ENCODE assay signal across 12 mouse cellular contexts in genomic region chr9:66516296-66516940, GRCm38 (mm10). TPM values are rescaled to one million over a fixed set of nuclear protein-coding genes. Genes with fewer than 3 reads are reported as not detected.
DNase-seq lines count a peak whose midpoint lies in the region; ATAC-seq and TF ChIP-seq lines count a peak whose summit lies in the region.
"Had no signal": no experiment of that assay in that cellular context is flagged by ENCODE, and none has a peak within 500 bp of the region (broad histone marks: within the 10 kb centered on the region; RNA-seq: fewer than 3 reads in every experiment).

No protein-coding gene starts in this region.

- no peak overlapping the region for H3K4me2 ChIP-seq in heart, embryonic 12.5 days
- H3K4me2 ChIP-seq in intestine, postnatal 0 days (replicated peaks; ENCODE audit: low read depth), result no peak overlapping the region
- H3K4me2 ChIP-seq: forebrain, embryonic 15.5 days; liver, embryonic 11.5 days had no signal

- no peak overlapping the region for H3K9ac ChIP-seq in heart, embryonic 12.5 days
- H3K9ac ChIP-seq in intestine, postnatal 0 days (ENCODE audit: low read depth, low read length), result no peak overlapping the region
- H3K9ac ChIP-seq: forebrain, embryonic 15.5 days had no signal

- in situ Hi-C loops in Patski (cut with MboI; ENCODE audit: low pct_unique_long_range_greater_than_20kb), result loop anchor here (5.0 kb wide), 1 partner anchor 101 kb away; no protein-coding TSS in a partner anchor

- peaks cover 27% of the 10 kb centered on the region for H3K4me1 ChIP-seq in heart, embryonic 12.5 days (replicated peaks)
- peaks cover 12% of the 10 kb centered on the region; the same call in 1 of the 2 replicates for H3K4me1 ChIP-seq in intestine, postnatal 0 days (replicated peaks; ENCODE audit: control insufficient read depth, insufficient read depth, low read length)

- H3K36me3 ChIP-seq in heart, embryonic 12.5 days, result peaks cover 52% of the 10 kb centered on the region
- peaks cover 47% of the 10 kb centered on the region for H3K36me3 ChIP-seq in intestine, postnatal 0 days (ENCODE audit: control insufficient read depth, insufficient read depth)

- no peaks in the 10 kb centered on the region for H3K9me3 ChIP-seq in heart, embryonic 12.5 days (replicated peaks)
- no peaks in the 10 kb centered on the region for H3K9me3 ChIP-seq in intestine, postnatal 0 days (ENCODE audit: control insufficient read depth)
- H3K9me3 ChIP-seq: embryonic facial prominence, embryonic 10.5 days; forebrain, embryonic 15.5 days had no signal

- DNase-seq in heart, adult 8-10 months (ENCODE audit: low spot score), result no peak
- peak; percentile 75 for DNase-seq in Patski (ENCODE audit: low read depth, low spot score)
- DNase-seq in cerebellum, adult 8-10 months, result peak; percentile 63
- no peak for DNase-seq in layer of hippocampus, adult 8-10 months (ENCODE audit: low spot score in 2 of 2)
- DNase-seq in left cerebral cortex, adult 11 months (ENCODE audit: low spot score), result no peak
- DNase-seq: kidney, adult 8-10 months had no signal

- POLR2A ChIA-PET in Patski (lab: Charles Lee), result no interaction called here

- H3K27ac ChIP-seq in heart, embryonic 12.5 days (ENCODE audit: poor library complexity, severe bottlenecking), result peak overlapping the region; percentile 93
- H3K27ac ChIP-seq in intestine, postnatal 0 days (ENCODE audit: low read depth, low read length), result 0 out of 2 replicates have a peak overlapping the region, but pooled peaks have one; percentile 7
- H3K27ac ChIP-seq: embryonic facial prominence, embryonic 10.5 days; forebrain, embryonic 15.5 days; macrophage had no signal

- no peak for TF ChIP-seq CTCF in Patski (IDR thresholded peaks at IDR 0.05)
- no peak for TF ChIP-seq CTCF in intestine, postnatal 0 days (IDR thresholded peaks at IDR 0.05; ENCODE audit: low read depth)

- no peak for ATAC-seq in heart, embryonic 12.5 days (ENCODE audit: insufficient number of reproducible peaks, low FRiP score)
- ATAC-seq in Patski, result peak; percentile 64
- ATAC-seq in intestine, postnatal 0 days, result no peak
- ATAC-seq: forebrain, embryonic 15.5 days had no signal

- H3K4me3 ChIP-seq in heart, embryonic 12.5 days, result no peak overlapping the region
- H3K4me3 ChIP-seq in intestine, postnatal 0 days (ENCODE audit: low read depth, low read length), result no peak overlapping the region
- H3K4me3 ChIP-seq: embryonic facial prominence, embryonic 10.5 days; forebrain, embryonic 15.5 days had no signal

- WGBS in heart, embryonic 12.5 days, result 78% methylated on average over 6 of the region's 6 CpGs
- WGBS in intestine, postnatal 0 days, result 78% methylated on average over 6 of the region's 6 CpGs

- CTCF ChIA-PET in Patski (lab: Charles Lee), result interaction anchor here (0.8 to 1.2 kb wide), 2 partner anchors 9 to 59 kb away, joined by 3 read pairs; no protein-coding TSS in a partner anchor

- no peaks in the 10 kb centered on the region for H3K27me3 ChIP-seq in heart, embryonic 12.5 days (replicated peaks)
- no peaks in the 10 kb centered on the region for H3K27me3 ChIP-seq in Patski
- no peaks in the 10 kb centered on the region for H3K27me3 ChIP-seq in intestine, postnatal 0 days (replicated peaks; ENCODE audit: control insufficient read depth, insufficient read depth, low read length)
- H3K27me3 ChIP-seq: forebrain, embryonic 15.5 days had no signal

RNA-seq across cellular contexts. Expression of gene Fbxl22, which starts 2.0 kb away (rescaled TPM):
- polyA plus RNA-seq in heart, embryonic 12.5 days (2016; fragmentation: Nextera tagmentation; extraction: Ambion mirVana), result 62.2 and 63.9 TPM in 2 replicates
- total RNA-seq in heart, adult 8-10 months (2022), result 10 to 100 TPM; 28.1 to 43.0 (median 31.0) TPM
- polyA plus RNA-seq in Patski (2021), result 0.59 TPM
- 12.9 and 15.4 TPM in 2 replicates for polyA plus RNA-seq in intestine, postnatal 0 days (2015; fragmentation: Nextera tagmentation; extraction: Ambion mirVana)
- total RNA-seq in layer of hippocampus, adult 8-10 months (2022), result under 1 TPM; 0.16 to 0.39 (median 0.23) TPM
- polyA plus RNA-seq: macrophage had no signal

Comparison
In these comparisons a context has a peak if more than half of its experiments do, and no peak if none do; other contexts are left out.
1. DNase-seq: peak in Patski (single experiment) and cerebellum, adult 8-10 months (single experiment); none in heart, adult 8-10 months (single experiment), layer of hippocampus, adult 8-10 months (0 of 2) and left cerebral cortex, adult 11 months (single experiment).